Comparison of ENCODE assay signal across 11 mouse cellular contexts in genomic region chr7:19054777-19055076, GRCm38 (mm10). TPM values are rescaled to one million over a fixed set of nuclear protein-coding genes. Genes with fewer than 3 reads are reported as not detected.
DNase-seq lines count a peak whose midpoint lies in the region; ATAC-seq and TF ChIP-seq lines count a peak whose summit lies in the region.
"Had no signal": no experiment of that assay in that cellular context is flagged by ENCODE, and none has a peak within 500 bp of the region (broad histone marks: within the 10 kb centered on the region; RNA-seq: fewer than 3 reads in every experiment).

No protein-coding gene starts in this region.

- H3K4me3 ChIP-seq in lung, embryonic 14.5 days (ENCODE audit: low read depth, low read length), result no peak overlapping the region
- H3K4me3 ChIP-seq in forebrain, postnatal 0 days (ENCODE audit: low read depth, low read length), result peak overlapping the region; percentile 9
- H3K4me3 ChIP-seq in limb, embryonic 14.5 days (replicated peaks; ENCODE audit: low read length), result no peak overlapping the region
- H3K4me3 ChIP-seq in stomach, embryonic 16.5 days (replicated peaks; ENCODE audit: low read length), result no peak overlapping the region

- no peaks in the 10 kb centered on the region for H3K27me3 ChIP-seq in lung, embryonic 14.5 days (ENCODE audit: insufficient read depth, low read length)
- H3K27me3 ChIP-seq in forebrain, postnatal 0 days (ENCODE audit: insufficient read depth, low read length), result no peaks in the 10 kb centered on the region
- no peaks in the 10 kb centered on the region for H3K27me3 ChIP-seq in limb, embryonic 14.5 days (ENCODE audit: control insufficient read depth, insufficient read depth, low read length)
- H3K27me3 ChIP-seq in stomach, embryonic 16.5 days (ENCODE audit: control insufficient read depth, insufficient read depth, low read length), result no peaks in the 10 kb centered on the region

- no peak overlapping the region for H3K4me2 ChIP-seq in lung, embryonic 14.5 days
- H3K4me2 ChIP-seq in forebrain, postnatal 0 days (ENCODE audit: low read depth), result peak overlapping the region; percentile 44
- H3K4me2 ChIP-seq in limb, embryonic 14.5 days (replicated peaks; ENCODE audit: low read depth, low read length, severe bottlenecking), result peak overlapping the region; percentile 34
- H3K4me2 ChIP-seq in stomach, embryonic 16.5 days (ENCODE audit: low read depth, low read length), result no peak overlapping the region

- H3K9ac ChIP-seq in lung, embryonic 14.5 days, result no peak overlapping the region
- H3K9ac ChIP-seq in forebrain, postnatal 0 days, result peak overlapping the region; percentile 40
- H3K9ac ChIP-seq in limb, embryonic 14.5 days (ENCODE audit: low read depth, low read length, severe bottlenecking), result 0 out of 2 replicates have a peak overlapping the region, but pooled peaks have one; percentile 21
- 0 out of 2 replicates have a peak overlapping the region, but pooled peaks have one; percentile 16 for H3K9ac ChIP-seq in stomach, embryonic 16.5 days (ENCODE audit: low read length)

- peaks cover 50% of the 10 kb centered on the region for H3K36me3 ChIP-seq in lung, embryonic 14.5 days (ENCODE audit: insufficient read depth)
- H3K36me3 ChIP-seq in forebrain, postnatal 0 days (ENCODE audit: insufficient read depth), result peaks cover 27% of the 10 kb centered on the region
- H3K36me3 ChIP-seq in limb, embryonic 14.5 days (ENCODE audit: control insufficient read depth, insufficient read depth, low read length), result peaks cover 33% of the 10 kb centered on the region
- H3K36me3 ChIP-seq in stomach, embryonic 16.5 days (ENCODE audit: control insufficient read depth, insufficient read depth, low read length), result peaks cover 14% of the 10 kb centered on the region

- H3K9me3 ChIP-seq in lung, embryonic 14.5 days (ENCODE audit: low read depth, low read length), result no peaks in the 10 kb centered on the region
- no peaks in the 10 kb centered on the region for H3K9me3 ChIP-seq in forebrain, postnatal 0 days (ENCODE audit: low read length)
- no peaks in the 10 kb centered on the region for H3K9me3 ChIP-seq in limb, embryonic 14.5 days (ENCODE audit: control insufficient read depth, low read length)
- H3K9me3 ChIP-seq in stomach, embryonic 16.5 days (replicated peaks; ENCODE audit: control insufficient read depth, low read length), result no peaks in the 10 kb centered on the region

- no peak for TF ChIP-seq CTCF in lung, embryonic 14.5 days (IDR thresholded peaks at IDR 0.05; ENCODE audit: low read depth)
- no peak for TF ChIP-seq CTCF in forebrain, postnatal 0 days (IDR thresholded peaks at IDR 0.05; ENCODE audit: low read depth)

- DNase-seq in lung, embryonic 14.5 days, result no peak
- no peak for DNase-seq in lung, postnatal 25 days (ENCODE audit: low spot score)
- DNase-seq in forebrain, postnatal 0 days, result no peak
- DNase-seq in limb, embryonic 14.5 days (ENCODE audit: low spot score), result no peak
- no peak for DNase-seq in adrenal gland, adult 8-10 months
- no peak for DNase-seq in layer of hippocampus, postnatal 36 days
- DNase-seq: right cerebral cortex, postnatal 25 days had no signal

- 72% methylated on average over 9 of the region's 9 CpGs for WGBS in lung, embryonic 14.5 days
- 65% methylated on average over 9 of the region's 9 CpGs for WGBS in forebrain, postnatal 0 days
- 66% methylated on average over 9 of the region's 9 CpGs for WGBS in limb, embryonic 14.5 days
- 59% methylated on average over 9 of the region's 9 CpGs for WGBS in stomach, embryonic 16.5 days

- ATAC-seq in lung, embryonic 14.5 days (ENCODE audit: insufficient read depth), result peak; percentile 4; the same call in 1 of the 2 replicates
- no peak for ATAC-seq in forebrain, postnatal 0 days
- no peak for ATAC-seq in limb, embryonic 14.5 days (ENCODE audit: low FRiP score, low read depth)
- ATAC-seq in stomach, embryonic 16.5 days (ENCODE audit: insufficient read depth, low FRiP score), result peak; percentile 2; the same call in 1 of the 2 replicates

- no peaks in the 10 kb centered on the region for H3K4me1 ChIP-seq in lung, embryonic 14.5 days (ENCODE audit: insufficient read depth)
- no peaks in the 10 kb centered on the region for H3K4me1 ChIP-seq in forebrain, postnatal 0 days (ENCODE audit: insufficient read depth)
- H3K4me1 ChIP-seq in limb, embryonic 14.5 days (ENCODE audit: control insufficient read depth, insufficient read depth, low read length), result no peaks in the 10 kb centered on the region
- H3K4me1 ChIP-seq in stomach, embryonic 16.5 days (ENCODE audit: control insufficient read depth, insufficient read depth, low read length), result 0 out of 2 replicates have a peak, but pooled peaks cover 4% of the 10 kb centered on the region

- no peak for TF ChIP-seq POLR2A in limb, embryonic 14.5 days (IDR thresholded peaks at IDR 0.05; ENCODE audit: borderline replicate concordance, extremely low read depth, insufficient read depth, insufficient read length)

- no peak overlapping the region for H3K27ac ChIP-seq in lung, embryonic 14.5 days (ENCODE audit: low read depth)
- no peak overlapping the region for H3K27ac ChIP-seq in forebrain, postnatal 0 days (ENCODE audit: low read depth, low read length)
- H3K27ac ChIP-seq in limb, embryonic 14.5 days (replicated peaks; ENCODE audit: low read depth, low read length), result no peak overlapping the region
- no peak overlapping the region for H3K27ac ChIP-seq in stomach, embryonic 16.5 days (ENCODE audit: low read length)

RNA-seq across cellular contexts. Expression of gene Rsph6a, which starts 0.2 kb away (rescaled TPM):
- not detected in 2 replicates for polyA plus RNA-seq in lung, embryonic 14.5 days (2014; fragmentation: Nextera tagmentation; extraction: Ambion mirVana)
- total RNA-seq in forebrain, postnatal 0 days (2014; rRNA removed), result 0.19 and 0.23 TPM in 2 replicates
- polyA plus RNA-seq in forebrain, postnatal 0 days (2015; fragmentation: Nextera tagmentation; extraction: Ambion mirVana), result 0.09 and 0.23 TPM in 2 replicates
- 0.04 and 0.12 TPM in 2 replicates for polyA plus RNA-seq in limb, embryonic 14.5 days (2012; rRNA removed)
- polyA plus RNA-seq in limb, embryonic 14.5 days (2014; fragmentation: Nextera tagmentation; extraction: Ambion mirVana), result not detected in 2 replicates
- polyA plus RNA-seq in stomach, embryonic 16.5 days (2015; fragmentation: Nextera tagmentation; extraction: Ambion mirVana), result not detected in 2 replicates
- total RNA-seq in adrenal gland, adult 8-10 months (2022), result under 1 TPM in 1 of 4 experiments, not detected in 3; 0.24 TPM
- total RNA-seq in layer of hippocampus, postnatal 36 days (2021), result under 1 TPM; 0.15 to 0.33 TPM
- total RNA-seq: adrenal gland, postnatal 4 days; liver, adult 2 months had no signal
- polyA plus RNA-seq: liver, adult 2 months had no signal

RNA-seq across cellular contexts. Expression of gene Dmwd, which starts 21.3 kb away (rescaled TPM):
- polyA plus RNA-seq in lung, embryonic 14.5 days (2014; fragmentation: Nextera tagmentation; extraction: Ambion mirVana), result 18.5 and 19.2 TPM in 2 replicates
- total RNA-seq in forebrain, postnatal 0 days (2014; rRNA removed), result 96.5 and 122 TPM in 2 replicates
- polyA plus RNA-seq in forebrain, postnatal 0 days (2015; fragmentation: Nextera tagmentation; extraction: Ambion mirVana), result 43.6 and 43.8 TPM in 2 replicates
- polyA plus RNA-seq in limb, embryonic 14.5 days (2012; rRNA removed), result 126 and 167 TPM in 2 replicates
- polyA plus RNA-seq in limb, embryonic 14.5 days (2014; fragmentation: Nextera tagmentation; extraction: Ambion mirVana), result 21.8 and 26.5 TPM in 2 replicates
- 7.7 and 8.3 TPM in 2 replicates for polyA plus RNA-seq in stomach, embryonic 16.5 days (2015; fragmentation: Nextera tagmentation; extraction: Ambion mirVana)
- total RNA-seq in adrenal gland, adult 8-10 months (2022), result 10 to 100 TPM; 54.9 to 74.1 (median 62.4) TPM
- 100 to 1,000 TPM; 136 to 143 TPM for total RNA-seq in layer of hippocampus, postnatal 36 days (2021)

RNA-seq across cellular contexts. Expression of gene Dmpk, which starts 28.9 kb away (rescaled TPM):
- polyA plus RNA-seq in lung, embryonic 14.5 days (2014; fragmentation: Nextera tagmentation; extraction: Ambion mirVana), result 20.9 and 23.0 TPM in 2 replicates
- 16.2 and 20.8 TPM in 2 replicates for total RNA-seq in forebrain, postnatal 0 days (2014; rRNA removed)
- polyA plus RNA-seq in forebrain, postnatal 0 days (2015; fragmentation: Nextera tagmentation; extraction: Ambion mirVana), result 2.2 and 3.0 TPM in 2 replicates
- polyA plus RNA-seq in limb, embryonic 14.5 days (2012; rRNA removed), result 143 and 177 TPM in 2 replicates
- polyA plus RNA-seq in limb, embryonic 14.5 days (2014; fragmentation: Nextera tagmentation; extraction: Ambion mirVana), result 33.1 and 37.1 TPM in 2 replicates
- polyA plus RNA-seq in stomach, embryonic 16.5 days (2015; fragmentation: Nextera tagmentation; extraction: Ambion mirVana), result 84.7 and 98.1 TPM in 2 replicates
- total RNA-seq in adrenal gland, adult 8-10 months (2022), result 100 to 1,000 TPM; 118 to 287 (median 209) TPM
- total RNA-seq in layer of hippocampus, postnatal 36 days (2021), result 10 to 100 TPM; 36.3 to 48.1 TPM

RNA-seq across cellular contexts. Expression of gene Sympk, which starts 30.6 kb away (rescaled TPM):
- 22.9 and 26.8 TPM in 2 replicates for polyA plus RNA-seq in lung, embryonic 14.5 days (2014; fragmentation: Nextera tagmentation; extraction: Ambion mirVana)
- 70.3 and 73.8 TPM in 2 replicates for total RNA-seq in forebrain, postnatal 0 days (2014; rRNA removed)
- polyA plus RNA-seq in forebrain, postnatal 0 days (2015; fragmentation: Nextera tagmentation; extraction: Ambion mirVana), result 16.6 and 20.0 TPM in 2 replicates
- polyA plus RNA-seq in limb, embryonic 14.5 days (2012; rRNA removed), result 97.0 and 113 TPM in 2 replicates
- polyA plus RNA-seq in limb, embryonic 14.5 days (2014; fragmentation: Nextera tagmentation; extraction: Ambion mirVana), result 23.0 and 27.5 TPM in 2 replicates
- 20.2 and 22.5 TPM in 2 replicates for polyA plus RNA-seq in stomach, embryonic 16.5 days (2015; fragmentation: Nextera tagmentation; extraction: Ambion mirVana)
- total RNA-seq in adrenal gland, adult 8-10 months (2022), result 100 to 1,000 TPM; 110 to 113 (median 111) TPM
- total RNA-seq in layer of hippocampus, postnatal 36 days (2021), result 100 to 1,000 TPM; 111 to 113 TPM

RNA-seq across cellular contexts. Expression of gene Foxa3, which starts 31.4 kb away (rescaled TPM):
- polyA plus RNA-seq in lung, embryonic 14.5 days (2014; fragmentation: Nextera tagmentation; extraction: Ambion mirVana), result 2.2 and 2.3 TPM in 2 replicates
- total RNA-seq in forebrain, postnatal 0 days (2014; rRNA removed), result not detected in 2 replicates
- polyA plus RNA-seq in forebrain, postnatal 0 days (2015; fragmentation: Nextera tagmentation; extraction: Ambion mirVana), result not detected in 2 replicates
- 5.3 and 6.7 TPM in 2 replicates for polyA plus RNA-seq in limb, embryonic 14.5 days (2012; rRNA removed)
- 3.1 and 3.2 TPM in 2 replicates for polyA plus RNA-seq in limb, embryonic 14.5 days (2014; fragmentation: Nextera tagmentation; extraction: Ambion mirVana)
- 32.5 and 37.1 TPM in 2 replicates for polyA plus RNA-seq in stomach, embryonic 16.5 days (2015; fragmentation: Nextera tagmentation; extraction: Ambion mirVana)
- under 1 TPM in 1 of 4 experiments, not detected in 3; 0.12 TPM for total RNA-seq in adrenal gland, adult 8-10 months (2022)
- not detected for total RNA-seq in layer of hippocampus, postnatal 36 days (2021)
- total RNA-seq: MEL had no signal

Comparison
In these comparisons a context has a peak if more than half of its experiments do, and no peak if none do; other contexts are left out.
1. ATAC-seq: peak in lung, embryonic 14.5 days (single experiment) and stomach, embryonic 16.5 days (single experiment); none in forebrain, postnatal 0 days (single experiment) and limb, embryonic 14.5 days (single experiment).
2. H3K4me2 ChIP-seq: peak in forebrain, postnatal 0 days (single experiment) and limb, embryonic 14.5 days (single experiment); none in lung, embryonic 14.5 days (single experiment) and stomach, embryonic 16.5 days (single experiment).